Mouse (Mus musculus): ENCODE results near the gene Uvssa. TPM values are rescaled to one million over a fixed set of nuclear protein-coding genes. Genes with fewer than 3 reads are reported as not detected.

The Uvssa gene
- 5.1 and 5.2 TPM in 2 replicates for polyA plus RNA-seq (2015; fragmentation: Nextera tagmentation; extraction: Ambion mirVana)

GRCm38 (mm10) chr5:33378302-33378854 lies at the start of gene Uvssa:
Uvssa (plus strand) TSS chr5:33378549.

GRCm38 (mm10) chr5:33335273-33335976 lies 42.9 kb upstream of the Uvssa start, which contains the start of gene Maea:
Maea (plus strand) TSS chr5:33335509.

GRCm38 (mm10) chr5:33433201-33434138 lies 55.1 kb downstream of the Uvssa start, which contains the start of gene Nkx1-1:
Nkx1-1 (minus strand) TSS chr5:33433976.

Other genes with a start within 250 kb of the Uvssa start
- 12.4 and 25.0 TPM in 2 replicates for gene Spon2, start 160.1 kb upstream of the Uvssa start, polyA plus RNA-seq (2015; fragmentation: Nextera tagmentation; extraction: Ambion mirVana)
- gene Ctbp1, start 103.6 kb upstream of the Uvssa start, polyA plus RNA-seq (2015; fragmentation: Nextera tagmentation; extraction: Ambion mirVana): 156 and 173 TPM in 2 replicates
- 96.4 and 111 TPM in 2 replicates for gene Maea, start 43.0 kb upstream of the Uvssa start, polyA plus RNA-seq (2015; fragmentation: Nextera tagmentation; extraction: Ambion mirVana)
- gene Nkx1-1, start 55.4 kb downstream of the Uvssa start, polyA plus RNA-seq (2015; fragmentation: Nextera tagmentation; extraction: Ambion mirVana): not detected in 2 replicates